Mouse (Mus musculus) spleen, adult 2 months (tissue): ENCODE data around the gene Ubxn7.

Experiments used
- CTCF ChIP-seq: fragments of 200-500 bp; IDR thresholded peaks from 2 replicates; pipeline ENCODE4 v1.5.1; 2011; ENCODE audit warnings: mild to moderate bottlenecking, inconsistent platforms; ENCODE audit not compliant: insufficient read depth, insufficient read length, insufficient replicate concordance; ENCODE audit errors: extremely low read depth
- POLR2A ChIP-seq: fragments of 200-500 bp; IDR thresholded peaks from 2 replicates; pipeline ENCODE4 v1.6.1; 2011; ENCODE audit warnings: low read depth, low read length, inconsistent platforms

DNA sequence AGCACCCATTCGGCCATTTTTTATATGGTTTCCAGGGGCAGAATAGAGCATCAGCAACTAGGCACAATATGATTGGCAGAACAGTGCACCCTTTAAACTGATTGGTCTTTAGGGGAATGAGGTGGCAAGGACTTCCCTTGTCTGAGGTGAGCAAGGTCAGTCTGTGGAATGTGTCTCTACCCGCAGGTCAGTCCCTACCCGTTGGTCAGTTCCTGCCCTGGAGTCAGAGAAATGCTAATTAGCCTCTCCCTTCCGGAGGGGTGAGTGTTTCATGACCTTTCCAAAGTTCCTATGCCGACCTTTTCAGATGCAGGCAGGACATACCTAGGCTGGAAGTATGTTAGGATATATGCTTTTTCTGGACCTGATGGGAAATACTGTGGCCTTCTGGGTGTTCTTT lies 19.7 kb upstream of the Ubxn7 start:
- TF ChIP-seq POLR2A (no peak), CTCF (no peak)
